Mouse (Mus musculus) kidney, embryonic 16.5 days (tissue): Measurements from ENCODE around the gene Hmg20a. TPM values are rescaled to one million over a fixed set of nuclear protein-coding genes. Genes with fewer than 3 reads are reported as not detected.
A peak's percentile ranks its signal among the peaks of the same experiment; 100 is the strongest.

Experiments used
- ATAC-seq: fragments of 200-750 bp; cut with Nextera tagmentation; 2 replicates; pipeline ENCODE4 v1.8.0; 2017; ENCODE audit warnings: moderate TSS enrichment; ENCODE audit not compliant: low FRiP score, low TSS enrichment
- H3K27ac ChIP-seq: fragments of 300-500 bp; sonication (generic); 2 replicates; pipeline ENCODE4 v1.5.1; 2014; ENCODE audit warnings: low read length
- H3K27me3 ChIP-seq: fragments of 300-500 bp; sonication (generic); 2 replicates; pipeline ENCODE4 v1.6.1; 2014; ENCODE audit warnings: low read length, control low read depth, mixed read lengths; ENCODE audit not compliant: insufficient read depth
- H3K36me3 ChIP-seq: fragments of 300-500 bp; sonication (generic); 2 replicates; pipeline ENCODE4 v1.6.1; 2014; ENCODE audit warnings: low read length, control low read depth, mixed read lengths; ENCODE audit not compliant: insufficient read depth
- H3K4me1 ChIP-seq: fragments of 300-500 bp; sonication (generic); 2 replicates; pipeline ENCODE4 v1.6.1; 2014; ENCODE audit warnings: low read length, control low read depth, mixed read lengths; ENCODE audit not compliant: insufficient read depth
- H3K4me2 ChIP-seq: fragments of 300-500 bp; sonication (generic); replicated peaks from 2 replicates; pipeline ENCODE4 v1.6.1; 2014; ENCODE audit warnings: low read depth, low read length
- H3K4me3 ChIP-seq: fragments of 300-500 bp; sonication (generic); 2 replicates; pipeline ENCODE4 v1.5.1; 2014; ENCODE audit warnings: mild to moderate bottlenecking, low read length
- H3K9ac ChIP-seq: fragments of 300-500 bp; sonication (generic); replicated peaks from 2 replicates; pipeline ENCODE4 v1.6.1; 2014; ENCODE audit warnings: low read length
- H3K9me3 ChIP-seq: fragments of 300-500 bp; sonication (generic); 2 replicates; pipeline ENCODE4 v1.6.1; 2016; ENCODE audit warnings: low read length, control low read depth
- WGBS: fragments of 180-500 bp; shearing (Covaris S2); extraction: QIAGEN DNeasy Blood & Tissue Kit; methylation state at CpG from one replicate; pipeline ENCODE4 v1.1.7; 2014; 5-methylcytosine and 5-hydroxymethylcytosine counted together
- polyA plus RNA-seq: library from polyadenylated mRNA; unstranded; fragments of >200 nt; fragmentation: Nextera tagmentation; extraction: Ambion mirVana; gene quantifications from 2 replicates; pipeline ENCODE4 v1.2.1, GENCODE M21; 2015

Gene Hmg20a
- polyA plus RNA-seq = 59.7 and 69.6 TPM in 2 replicates

GRCm38 (mm10) chr9:56417948-56418737 is at the start of gene Hmg20a, which contains the start of gene Peak1:
Hmg20a (plus strand) TSS chr9:56418609.
Peak1 (minus strand) TSS chr9:56418067.
- peak within 1 kb of the TSS; percentile 95 for H3K27ac ChIP-seq
- no peaks in the 10 kb centered on the region for H3K9me3 ChIP-seq
- no peaks in the 10 kb centered on the region for H3K27me3 ChIP-seq
- H3K9ac ChIP-seq = peak within 1 kb of the TSS; percentile 86
- ATAC-seq = peak; percentile 96
- peaks cover 44% of the 10 kb centered on the region for H3K4me1 ChIP-seq
- peak within 1 kb of the TSS; percentile 74 for H3K4me3 ChIP-seq
- WGBS = under 1% methylated on average over 50 of the region's 59 CpGs
- no peaks in the 10 kb centered on the region for H3K36me3 ChIP-seq
- H3K4me2 ChIP-seq = peak within 1 kb of the TSS; percentile 73

GRCm38 (mm10) chr9:56368814-56369213 is 49.6 kb upstream of the Hmg20a start:
- Histone ChIP-seq H3K4me2 (no peak overlapping the region), H3K9me3 (no peaks in the 10 kb centered on the region), H3K4me3 (no peak overlapping the region), H3K9ac (no peak overlapping the region; the same call in 1 of the 2 replicates), H3K27ac (peak overlapping the region; percentile 34; the same call in 1 of the 2 replicates), H3K4me1 (0 out of 2 replicates have a peak, but pooled peaks cover 7% of the 10 kb centered on the region), H3K36me3 (no peaks in the 10 kb centered on the region), H3K27me3 (no peaks in the 10 kb centered on the region)
- WGBS = 54% methylated on average over 3 of the region's 3 CpGs
- ATAC-seq = no peak

GRCm38 (mm10) chr9:56370710-56371109 is 47.7 kb upstream of the Hmg20a start:
- 71% methylated on average over 5 of the region's 5 CpGs for WGBS
- Histone ChIP-seq H3K4me2 (no peak overlapping the region), H3K9me3 (no peaks in the 10 kb centered on the region), H3K36me3 (no peaks in the 10 kb centered on the region), H3K9ac (no peak overlapping the region), H3K27ac (no peak overlapping the region), H3K4me1 (0 out of 2 replicates have a peak, but pooled peaks cover 11% of the 10 kb centered on the region), H3K27me3 (no peaks in the 10 kb centered on the region), H3K4me3 (no peak overlapping the region)
- ATAC-seq = no peak

- Histone ChIP-seq H3K27ac (no peak overlapping the region), H3K4me3 (no peak overlapping the region), H3K9ac (no peak overlapping the region), H3K9me3 (no peaks in the 10 kb centered on the region), H3K4me2 (no peak overlapping the region), H3K4me1 (0 out of 2 replicates have a peak, but pooled peaks cover 8% of the 10 kb centered on the region), H3K27me3 (no peaks in the 10 kb centered on the region), H3K36me3 (no peaks in the 10 kb centered on the region)
- no peak for ATAC-seq
- WGBS = 50% methylated on average over 4 of the region's 4 CpGs
These were observed 44.0 kb upstream of the Hmg20a start for GRCm38 (mm10) chr9:56374401-56374800.

- Histone ChIP-seq H3K4me1 (no peaks in the 10 kb centered on the region), H3K27me3 (no peaks in the 10 kb centered on the region), H3K9ac (no peak overlapping the region), H3K27ac (no peak overlapping the region), H3K4me2 (no peak overlapping the region), H3K36me3 (no peaks in the 10 kb centered on the region), H3K9me3 (no peaks in the 10 kb centered on the region), H3K4me3 (no peak overlapping the region)
- WGBS = 79% methylated on average over 1 of the region's 1 CpGs
- ATAC-seq = no peak
These were observed 35.6 kb upstream of the Hmg20a start for GRCm38 (mm10) chr9:56382786-56383185.

GRCm38 (mm10) chr9:56392857-56393256 is 25.6 kb upstream of the Hmg20a start:
- no peaks in the 10 kb centered on the region for H3K9me3 ChIP-seq
- H3K27me3 ChIP-seq = no peaks in the 10 kb centered on the region
- no peak for ATAC-seq
- no peak overlapping the region for H3K9ac ChIP-seq
- 81% methylated on average over 3 of the region's 3 CpGs for WGBS
- no peak overlapping the region for H3K4me2 ChIP-seq
- H3K36me3 ChIP-seq = no peaks in the 10 kb centered on the region
- no peaks in the 10 kb centered on the region for H3K4me1 ChIP-seq
- no peak overlapping the region for H3K4me3 ChIP-seq
- no peak overlapping the region for H3K27ac ChIP-seq

- Histone ChIP-seq H3K27me3 (no peaks in the 10 kb centered on the region), H3K36me3 (no peaks in the 10 kb centered on the region), H3K27ac (no peak overlapping the region), H3K9me3 (no peaks in the 10 kb centered on the region), H3K4me3 (no peak overlapping the region), H3K4me1 (0 out of 2 replicates have a peak, but pooled peaks cover 2% of the 10 kb centered on the region), H3K9ac (no peak overlapping the region), H3K4me2 (no peak overlapping the region)
- ATAC-seq = no peak
- 52% methylated on average over 1 of the region's 1 CpGs for WGBS
These were observed 22.1 kb upstream of the Hmg20a start for GRCm38 (mm10) chr9:56396306-56396705.

- peaks cover 3% of the 10 kb centered on the region; the same call in 1 of the 2 replicates for H3K4me1 ChIP-seq
- H3K27me3 ChIP-seq = no peaks in the 10 kb centered on the region
- no peak overlapping the region for H3K4me3 ChIP-seq
- no peak overlapping the region for H3K27ac ChIP-seq
- ATAC-seq = no peak
- WGBS = 60% methylated on average over 4 of the region's 4 CpGs
- no peaks in the 10 kb centered on the region for H3K9me3 ChIP-seq
- H3K4me2 ChIP-seq = no peak overlapping the region
- no peak overlapping the region for H3K9ac ChIP-seq
- no peaks in the 10 kb centered on the region for H3K36me3 ChIP-seq
These were observed 13.8 kb upstream of the Hmg20a start for GRCm38 (mm10) chr9:56404619-56405018.

GRCm38 (mm10) chr9:56409928-56410327 is 8.5 kb upstream of the Hmg20a start:
- no peaks in the 10 kb centered on the region for H3K36me3 ChIP-seq
- H3K4me1 ChIP-seq = peaks cover under 1% of the 10 kb centered on the region; the same call in 1 of the 2 replicates
- no peak overlapping the region for H3K9ac ChIP-seq
- H3K4me2 ChIP-seq = no peak overlapping the region
- WGBS = 60% methylated on average over 2 of the region's 2 CpGs
- no peak overlapping the region for H3K27ac ChIP-seq
- H3K27me3 ChIP-seq = no peaks in the 10 kb centered on the region
- no peak overlapping the region for H3K4me3 ChIP-seq
- no peaks in the 10 kb centered on the region for H3K9me3 ChIP-seq
- ATAC-seq = no peak

GRCm38 (mm10) chr9:56412716-56413115 is 5.7 kb upstream of the Hmg20a start:
- no peaks in the 10 kb centered on the region for H3K9me3 ChIP-seq
- no peak overlapping the region for H3K27ac ChIP-seq
- H3K27me3 ChIP-seq = no peaks in the 10 kb centered on the region
- no peak overlapping the region for H3K4me2 ChIP-seq
- 81% methylated on average over 1 of the region's 1 CpGs for WGBS
- no peak overlapping the region for H3K4me3 ChIP-seq
- H3K9ac ChIP-seq = no peak overlapping the region
- no peaks in the 10 kb centered on the region for H3K36me3 ChIP-seq
- peaks cover 19% of the 10 kb centered on the region; the same call in 1 of the 2 replicates for H3K4me1 ChIP-seq
- ATAC-seq = no peak
